Mouse (Mus musculus): ENCODE measurements at regions not wholly inside any gene's neighbourhood (a gene's known extent, or its start where the extent isn't known, plus 50 kb on each side); places are given as distances from the start of the nearest gene placed in this dataset.

- TF ChIP-seq CTCF (IDR thresholded peaks at IDR 0.05; ENCODE audit: borderline replicate concordance, insufficient read depth, low read length) (no peak), POLR2A (IDR thresholded peaks at IDR 0.05; ENCODE audit: low read depth, low read length) (no peak)
Observed at GRCm38 (mm10) chr2:144191018-144191417, 79.4 kb upstream of the Mgme1 start.

Data from embryonic fibroblast, embryonic 13.5 days (primary cell).